In the genomic region with DNA sequence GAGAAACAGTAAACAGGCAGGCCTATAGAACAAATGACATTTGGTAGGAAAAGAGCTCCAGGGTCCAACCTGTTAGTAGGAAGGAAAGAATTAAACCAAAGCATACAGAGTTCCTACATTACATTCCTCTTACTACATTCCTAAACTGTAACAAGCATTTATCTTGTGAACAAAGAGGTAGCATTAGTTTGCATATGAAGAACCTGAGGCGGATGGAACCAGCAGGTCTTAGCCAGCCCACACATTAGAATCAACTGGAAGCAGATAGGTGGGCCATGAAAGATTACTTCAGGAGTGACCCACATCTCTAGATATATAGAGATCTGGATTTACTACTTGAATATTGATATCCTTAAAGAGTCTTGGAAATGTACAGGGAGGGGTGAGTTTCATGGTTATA, we compare ENCODE assay signal across 27 mouse cellular contexts.
"Had no signal": no experiment of that assay in that cellular context is flagged by ENCODE, and none has a peak within 500 bp of the region (broad histone marks: within the 10 kb centered on the region; RNA-seq: fewer than 3 reads in every experiment).

No protein-coding gene starts in this region.

- H3K4me3 ChIP-seq: gastrocnemius, adult 2 months; heart, embryonic 10.5 days; heart, embryonic 12.5 days; hindbrain, embryonic 10.5 days; hindbrain, embryonic 12.5 days; intestine, embryonic 15.5 days; layer of hippocampus, adult 2 months; left cerebral cortex, adult 2 months; limb, embryonic 13.5 days; limb, embryonic 15.5 days; liver, embryonic 13.5 days; liver, embryonic 15.5 days had no signal

- H3K9ac ChIP-seq: heart, embryonic 12.5 days; hindbrain, embryonic 12.5 days; hindbrain, embryonic 14.5 days; intestine, embryonic 15.5 days; limb, embryonic 13.5 days; limb, embryonic 15.5 days; liver, embryonic 13.5 days; liver, embryonic 15.5 days had no signal

- H3K4me1 ChIP-seq: heart, embryonic 10.5 days; heart, embryonic 12.5 days; hindbrain, embryonic 10.5 days; hindbrain, embryonic 12.5 days; intestine, embryonic 15.5 days; limb, embryonic 13.5 days; limb, embryonic 15.5 days; liver, embryonic 13.5 days; liver, embryonic 15.5 days had no signal

- ATAC-seq: hindbrain, embryonic 16.5 days; inflammation-experienced regulatory T-cells, adult 6 months; intestine, embryonic 15.5 days; intestine, postnatal 0 days had no signal

- H3K9me3 ChIP-seq: heart, embryonic 10.5 days; heart, embryonic 12.5 days; hindbrain, embryonic 10.5 days; hindbrain, embryonic 12.5 days; intestine, embryonic 15.5 days; limb, embryonic 13.5 days; limb, embryonic 15.5 days; liver, embryonic 13.5 days; liver, embryonic 15.5 days had no signal

- H3K27me3 ChIP-seq: heart, embryonic 12.5 days; hindbrain, embryonic 12.5 days; intestine, embryonic 15.5 days; limb, embryonic 13.5 days; limb, embryonic 15.5 days; liver, embryonic 13.5 days; liver, embryonic 15.5 days had no signal

- H3K36me3 ChIP-seq: heart, embryonic 10.5 days; heart, embryonic 12.5 days; hindbrain, embryonic 10.5 days; hindbrain, embryonic 12.5 days; intestine, embryonic 15.5 days; limb, embryonic 13.5 days; limb, embryonic 15.5 days; liver, embryonic 13.5 days; liver, embryonic 15.5 days had no signal

- H3K4me2 ChIP-seq: heart, embryonic 12.5 days; hindbrain, embryonic 12.5 days; hindbrain, embryonic 14.5 days; intestine, embryonic 15.5 days; limb, embryonic 13.5 days; limb, embryonic 15.5 days; liver, embryonic 13.5 days; liver, embryonic 15.5 days had no signal

- H3K27ac ChIP-seq: gastrocnemius, adult 2 months; heart, embryonic 10.5 days; hindbrain, embryonic 10.5 days; hindbrain, embryonic 12.5 days; hindbrain, embryonic 14.5 days; intestine, embryonic 15.5 days; layer of hippocampus, adult 2 months; left cerebral cortex, adult 2 months; limb, embryonic 13.5 days; limb, embryonic 15.5 days; liver, embryonic 13.5 days; liver, embryonic 15.5 days had no signal

- DNase-seq: gastrocnemius, adult 2 months; gastrocnemius, postnatal 10 days; gastrocnemius, postnatal 25 days; heart, adult 18-20 months; heart, postnatal 10 days; heart, postnatal 4 days; kidney, adult 18-20 months; kidney, adult 8-10 months; kidney, postnatal 10 days; kidney, postnatal 25 days; kidney, postnatal 4 days; left cerebral cortex, postnatal 4 days; liver, embryonic 13.5 days had no signal
